Mouse (Mus musculus): ENCODE measurements around the gene St6gal1.

- TF ChIP-seq POLR2A (IDR thresholded peaks at IDR 0.05; ENCODE audit: borderline replicate concordance, extremely low read depth, insufficient read depth, insufficient read length, poor library complexity, severe bottlenecking) (no peak), CTCF (IDR thresholded peaks at IDR 0.05; ENCODE audit: borderline replicate concordance, extremely low read depth, insufficient read depth, insufficient read length) (no peak)
Observed at GRCm38 (mm10) chr16:23266293-23266692, 41.8 kb downstream of the St6gal1 start.

All from brain, embryonic 14.5 days (tissue).